Mouse (Mus musculus) stomach, postnatal 0 days (tissue): ENCODE measurements around the gene Nubp2. TPM values are rescaled to one million over a fixed set of nuclear protein-coding genes. Genes with fewer than 3 reads are reported as not detected.

ENCODE experiments used
- ATAC-seq: fragments of 200-750 bp; cut with Nextera tagmentation; 2 replicates; pipeline ENCODE4 v1.8.0; 2017; ENCODE audit not compliant: low FRiP score, low TSS enrichment
- DNase-seq: peaks from one replicate; pipeline ENCODE4 v3.0.0-alpha.2; 2016; ENCODE audit warnings: low spot score
- H3K27ac ChIP-seq: fragments of 300-500 bp; sonication (generic); replicated peaks from 2 replicates; pipeline ENCODE4 v1.5.1; 2014; ENCODE audit warnings: mild to moderate bottlenecking, control low read depth
- H3K27me3 ChIP-seq: fragments of 300-500 bp; sonication (generic); 2 replicates; pipeline ENCODE4 v1.6.1; 2014; ENCODE audit warnings: low read length; ENCODE audit not compliant: control insufficient read depth, insufficient read depth
- H3K36me3 ChIP-seq: fragments of 300-500 bp; sonication (generic); 2 replicates; pipeline ENCODE4 v1.6.1; 2014; ENCODE audit warnings: low read length, mixed read lengths; ENCODE audit not compliant: control insufficient read depth, insufficient read depth
- H3K4me1 ChIP-seq: fragments of 300-500 bp; sonication (generic); replicated peaks from 2 replicates; pipeline ENCODE4 v1.6.1; 2014; ENCODE audit warnings: antibody characterized with exemption; ENCODE audit not compliant: control insufficient read depth, insufficient read depth
- H3K4me2 ChIP-seq: fragments of 300-500 bp; sonication (generic); replicated peaks from 2 replicates; pipeline ENCODE4 v1.6.1; 2014; ENCODE audit warnings: low read depth, mild to moderate bottlenecking, control low read depth, moderate library complexity
- H3K4me3 ChIP-seq: fragments of 300-500 bp; sonication (generic); 2 replicates; pipeline ENCODE4 v1.5.1; 2014; ENCODE audit warnings: low read depth, low read length, control low read depth
- H3K9ac ChIP-seq: fragments of 300-500 bp; sonication (generic); 2 replicates; pipeline ENCODE4 v1.6.1; 2014; ENCODE audit warnings: mild to moderate bottlenecking, low read length, control low read depth, mixed read lengths
- H3K9me3 ChIP-seq: fragments of 300-500 bp; sonication (generic); 2 replicates; pipeline ENCODE4 v1.6.1; 2016; ENCODE audit warnings: low read length; ENCODE audit not compliant: control insufficient read depth
- CTCF ChIP-seq: IDR thresholded peaks from 2 replicates; pipeline ENCODE4 v1.5.1; 2016; ENCODE audit warnings: antibody characterized with exemption, low read depth, mild to moderate bottlenecking, moderate library complexity
- EP300 ChIP-seq: optimal IDR thresholded peaks from 2 replicates; pipeline ENCODE3; 2016; ENCODE audit warnings: antibody characterized with exemption
- WGBS: fragments of 180-500 bp; shearing (Covaris S2); extraction: QIAGEN DNeasy Blood & Tissue Kit; methylation state at CpG from one replicate; pipeline ENCODE4 v1.1.7; 2014; 5-methylcytosine and 5-hydroxymethylcytosine counted together
- polyA plus RNA-seq: library from polyadenylated mRNA; unstranded; fragments of >200 nt; fragmentation: Nextera tagmentation; extraction: Ambion mirVana; gene quantifications from 2 replicates; pipeline ENCODE4 v1.2.1, GENCODE M21; 2015

Gene Nubp2
- polyA plus RNA-seq, 1 experiment from 2014 or later = 39.4 TPM

DNA sequence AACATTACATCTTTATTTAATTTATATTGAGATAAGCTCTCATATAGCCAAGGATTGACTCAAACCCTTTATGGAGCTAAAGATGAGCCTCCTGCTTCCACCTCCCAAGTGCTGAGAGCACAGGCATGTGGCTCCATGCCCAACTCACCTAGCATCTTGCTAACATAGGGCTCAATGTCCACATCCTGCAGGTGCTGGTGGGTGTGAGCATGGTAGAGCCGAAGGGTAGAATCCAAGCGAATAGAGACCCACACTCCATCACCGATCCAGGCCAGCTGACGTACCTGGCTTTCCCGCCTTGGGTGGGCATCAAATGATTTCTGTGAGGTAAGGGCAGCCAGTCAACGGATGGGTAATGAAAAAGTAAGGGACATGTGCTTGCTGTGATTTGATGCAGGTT, 13.9 kb upstream of the Nubp2 start:
- no peak overlapping the region for H3K4me3 ChIP-seq
- H3K9ac ChIP-seq = no peak overlapping the region
- TF ChIP-seq EP300 (no peak), CTCF (no peak)
- peaks cover 5% of the 10 kb centered on the region; the same call in 1 of the 2 replicates for H3K4me1 ChIP-seq
- WGBS = 90% methylated on average over 6 of the region's 6 CpGs
- peaks cover 47% of the 10 kb centered on the region for H3K36me3 ChIP-seq
- H3K9me3 ChIP-seq = no peaks in the 10 kb centered on the region
- H3K27me3 ChIP-seq = no peaks in the 10 kb centered on the region
- no peak overlapping the region for H3K4me2 ChIP-seq
- no peak for DNase-seq
- ATAC-seq = no peak
- H3K27ac ChIP-seq = no peak overlapping the region

DNA sequence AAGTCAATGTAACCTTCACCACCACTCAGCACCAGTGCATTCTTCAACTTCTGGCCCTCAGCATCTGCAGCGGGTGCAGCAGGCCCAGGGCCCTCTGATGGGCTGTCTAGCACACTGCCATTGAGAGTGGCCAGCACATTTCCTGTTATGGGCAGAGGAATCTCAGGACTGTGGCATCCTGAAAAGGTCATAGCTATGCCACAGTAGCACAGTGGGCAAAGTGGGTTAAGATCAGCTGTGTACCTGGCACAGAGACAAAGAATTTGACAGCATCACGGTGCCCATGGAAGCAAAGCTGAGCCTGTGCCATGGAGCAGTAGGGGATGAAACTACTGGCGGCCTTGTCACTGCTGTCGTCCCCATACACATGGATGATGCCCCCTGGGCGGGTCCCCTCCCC, 13.0 kb upstream of the Nubp2 start:
- 80% methylated on average over 5 of the region's 5 CpGs for WGBS
- no peak for DNase-seq

DNA sequence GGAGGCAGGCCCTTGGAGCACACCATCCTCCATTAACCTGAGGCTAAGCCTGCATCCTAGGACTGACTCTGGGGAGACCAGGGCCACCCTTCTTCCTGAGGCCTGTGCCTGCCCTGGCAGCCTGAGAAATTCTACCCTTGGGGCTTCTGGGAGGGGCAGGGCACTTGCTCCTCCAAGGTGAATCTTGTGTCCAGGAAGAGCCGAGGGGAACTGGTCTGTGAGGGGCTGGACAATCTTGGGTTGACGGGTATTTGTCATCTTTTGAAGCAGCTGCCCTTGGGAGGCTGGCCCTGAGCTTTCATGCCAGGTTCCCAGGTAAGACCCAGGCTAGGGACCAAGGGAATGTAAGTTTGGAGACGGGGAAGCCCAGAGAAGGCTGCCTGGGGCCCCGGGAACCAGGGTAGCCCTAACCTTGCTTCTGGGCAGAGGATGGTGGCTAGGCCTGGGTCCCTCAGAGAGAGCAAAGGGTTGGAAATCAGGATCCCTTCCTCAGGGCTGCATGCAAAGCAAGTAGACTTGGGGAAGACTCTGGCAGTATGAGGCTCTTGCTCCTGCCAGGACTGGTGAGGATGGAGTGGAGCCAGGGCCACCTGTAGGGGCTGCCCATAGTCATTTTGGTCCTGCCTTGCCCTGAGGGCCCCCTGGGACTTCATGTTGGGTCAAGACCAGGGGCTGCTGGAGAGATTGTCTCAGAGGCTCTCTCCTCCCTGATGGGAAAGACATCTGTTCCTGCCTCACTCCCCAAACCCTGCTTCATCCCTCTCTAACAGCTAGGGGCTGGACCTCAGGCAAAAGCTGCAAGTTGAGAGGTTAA, 12.1 kb upstream of the Nubp2 start:
- DNase-seq (no peak), ATAC-seq (no peak)
- no peak overlapping the region for H3K4me3 ChIP-seq
- H3K9me3 ChIP-seq = no peaks in the 10 kb centered on the region
- peaks cover 40% of the 10 kb centered on the region for H3K36me3 ChIP-seq
- no peak overlapping the region for H3K4me2 ChIP-seq
- no peak overlapping the region for H3K9ac ChIP-seq
- TF ChIP-seq CTCF (no peak), EP300 (no peak)
- peaks cover 5% of the 10 kb centered on the region for H3K4me1 ChIP-seq
- no peak overlapping the region for H3K27ac ChIP-seq
- H3K27me3 ChIP-seq = no peaks in the 10 kb centered on the region
- 75% methylated on average over 4 of the region's 4 CpGs for WGBS

More for the DNA sequence above, 13.0 kb upstream of the Nubp2 start:
- Histone ChIP-seq H3K27me3 (no peaks in the 10 kb centered on the region), H3K9ac (no peak overlapping the region), H3K36me3 (peaks cover 42% of the 10 kb centered on the region), H3K27ac (no peak overlapping the region), H3K4me1 (peaks cover 5% of the 10 kb centered on the region), H3K4me3 (no peak overlapping the region), H3K9me3 (no peaks in the 10 kb centered on the region), H3K4me2 (no peak overlapping the region)
- no peak for TF ChIP-seq EP300
- TF ChIP-seq CTCF = no peak
- no peak for ATAC-seq

DNA sequence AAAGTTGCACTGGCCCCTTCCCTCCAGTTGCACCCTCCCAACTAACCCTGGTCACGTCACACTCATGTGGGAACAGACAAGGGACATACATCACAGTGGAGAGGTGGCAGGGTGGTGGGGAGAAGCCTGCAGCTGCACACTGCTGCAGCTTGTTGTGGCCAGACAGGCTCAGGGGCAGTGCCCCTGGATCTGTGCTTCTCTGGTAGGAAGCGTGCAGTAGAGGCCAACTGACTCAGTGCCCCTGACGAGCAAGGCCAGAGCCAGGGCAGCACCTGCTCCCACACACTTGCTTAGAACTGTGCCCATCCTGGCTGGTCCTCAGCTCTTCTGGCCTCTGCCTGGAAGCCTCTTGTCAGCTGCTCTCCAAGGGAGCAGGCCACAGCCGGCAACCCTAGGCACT, 11.5 kb upstream of the Nubp2 start:
- H3K27ac ChIP-seq = no peak overlapping the region
- H3K9ac ChIP-seq = no peak overlapping the region
- no peak overlapping the region for H3K4me2 ChIP-seq
- WGBS = 81% methylated on average over 4 of the region's 4 CpGs
- no peaks in the 10 kb centered on the region for H3K9me3 ChIP-seq
- H3K36me3 ChIP-seq = peaks cover 36% of the 10 kb centered on the region
- ATAC-seq = no peak
- H3K4me3 ChIP-seq = no peak overlapping the region
- no peak for DNase-seq
- no peaks in the 10 kb centered on the region for H3K27me3 ChIP-seq
- TF ChIP-seq CTCF (no peak), EP300 (no peak)
- H3K4me1 ChIP-seq = peaks cover 5% of the 10 kb centered on the region

DNA sequence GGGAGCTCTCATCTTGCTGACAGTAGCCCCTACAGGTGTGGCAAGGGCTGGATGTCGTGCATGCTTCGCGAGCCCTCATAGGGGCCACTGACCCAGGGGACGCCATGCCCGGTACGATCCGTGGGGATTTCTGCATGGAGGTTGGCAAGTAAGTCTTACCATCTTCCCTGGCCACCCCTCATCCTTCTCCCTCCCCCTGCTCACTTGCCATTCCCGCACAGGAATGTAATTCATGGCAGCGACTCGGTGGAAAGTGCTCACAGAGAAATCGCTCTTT, 10.8 kb upstream of the Nubp2 start:
- peak overlapping the region; percentile 92 for H3K4me3 ChIP-seq
- TF ChIP-seq EP300 = no peak
- no peak for TF ChIP-seq CTCF
- H3K27me3 ChIP-seq = no peaks in the 10 kb centered on the region
- peaks cover 5% of the 10 kb centered on the region for H3K4me1 ChIP-seq
- no peak overlapping the region for H3K27ac ChIP-seq
- H3K9me3 ChIP-seq = no peaks in the 10 kb centered on the region
- DNase-seq = no peak
- 28% methylated on average over 11 of the region's 11 CpGs for WGBS
- H3K4me2 ChIP-seq = peak overlapping the region; percentile 99
- peaks cover 32% of the 10 kb centered on the region for H3K36me3 ChIP-seq
- no peak for ATAC-seq
- H3K9ac ChIP-seq = peak overlapping the region; percentile 93

DNA sequence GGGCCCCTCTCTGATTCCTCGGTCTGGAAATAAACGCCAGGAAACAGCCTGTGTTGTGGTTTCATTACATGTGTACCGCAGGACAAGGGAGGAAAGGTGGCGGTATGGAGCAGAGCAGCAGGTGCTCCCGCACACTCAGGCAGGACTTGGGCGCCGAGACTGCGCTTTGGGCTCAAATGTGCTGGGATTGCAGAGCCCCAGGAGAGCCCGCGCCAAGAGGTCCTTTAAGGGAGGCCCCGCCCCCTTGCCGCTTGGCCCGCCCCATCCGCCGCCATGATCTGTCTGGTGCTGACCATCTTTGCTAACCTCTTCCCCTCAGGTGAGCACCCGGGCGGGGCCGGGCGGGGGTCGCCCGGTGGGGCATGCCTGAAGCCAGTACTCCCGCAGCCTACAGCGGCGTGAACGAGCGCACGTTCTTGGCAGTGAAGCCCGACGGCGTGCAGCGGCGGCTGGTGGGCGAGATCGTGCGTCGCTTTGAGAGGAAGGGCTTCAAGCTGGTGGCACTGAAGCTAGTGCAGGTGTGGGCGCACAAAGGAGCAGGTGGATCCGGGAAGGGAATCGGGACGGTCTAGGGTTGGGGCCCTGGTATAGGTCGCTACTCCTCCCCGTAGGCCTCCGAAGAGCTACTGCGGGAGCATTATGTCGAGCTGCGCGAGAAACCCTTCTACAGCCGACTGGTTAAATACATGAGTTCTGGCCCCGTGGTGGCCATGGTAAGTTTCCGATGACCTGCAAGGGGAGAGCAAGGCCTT, 10.3 kb upstream of the Nubp2 start, which contains the start of gene Nme3:
Gene Nme3, plus strand, starts transcription at position 260 of the 752 bp plus-strand sequence.
- ATAC-seq (peak; percentile 67), DNase-seq (peak; percentile 84)
- peak within 1 kb of the TSS; percentile 93 for H3K9ac ChIP-seq
- no peaks in the 10 kb centered on the region for H3K27me3 ChIP-seq
- H3K4me1 ChIP-seq = peaks cover 5% of the 10 kb centered on the region
- H3K27ac ChIP-seq = peak within 1 kb of the TSS; percentile 91
- H3K9me3 ChIP-seq = no peaks in the 10 kb centered on the region
- no peak for TF ChIP-seq EP300
- peak; percentile 44 for TF ChIP-seq CTCF
- WGBS = 1% methylated on average over 45 of the region's 50 CpGs
- peaks cover 28% of the 10 kb centered on the region for H3K36me3 ChIP-seq
- H3K4me2 ChIP-seq = peak within 1 kb of the TSS; percentile 99
- peak within 1 kb of the TSS; percentile 92 for H3K4me3 ChIP-seq
